Mouse (Mus musculus) forebrain, postnatal 0 days (tissue): Measurements from ENCODE around the gene Pramel7. TPM values are rescaled to one million over a fixed set of nuclear protein-coding genes. Genes with fewer than 3 reads are reported as not detected.

Source experiments
- ATAC-seq: fragments of 200-750 bp; cut with Nextera tagmentation; 2 replicates; pipeline ENCODE4 v1.8.0; 2017; ENCODE audit warnings: mild to moderate bottlenecking, moderate library complexity
- DNase-seq: peaks from one replicate; pipeline ENCODE4 v3.0.0-alpha.2; 2015
- H3K27ac ChIP-seq: fragments of 300-500 bp; sonication (generic); 2 replicates; pipeline ENCODE4 v1.5.1; 2014; ENCODE audit warnings: low read depth, mild to moderate bottlenecking, antibody characterized with exemption, low read length, moderate library complexity, mixed read lengths
- H3K27me3 ChIP-seq: fragments of 300-500 bp; sonication (generic); 2 replicates; pipeline ENCODE4 v1.6.1; 2014; ENCODE audit warnings: mild to moderate bottlenecking, low read length, mixed read lengths; ENCODE audit not compliant: insufficient read depth
- H3K36me3 ChIP-seq: fragments of 300-500 bp; sonication (generic); 2 replicates; pipeline ENCODE4 v1.6.1; 2014; ENCODE audit warnings: mild to moderate bottlenecking, moderate library complexity; ENCODE audit not compliant: insufficient read depth
- H3K4me1 ChIP-seq: fragments of 300-500 bp; sonication (generic); 2 replicates; pipeline ENCODE4 v1.6.1; 2014; ENCODE audit warnings: antibody characterized with exemption; ENCODE audit not compliant: insufficient read depth
- H3K4me2 ChIP-seq: fragments of 300-500 bp; sonication (generic); 2 replicates; pipeline ENCODE4 v1.6.1; 2014; ENCODE audit warnings: low read depth, mild to moderate bottlenecking, moderate library complexity
- H3K4me3 ChIP-seq: fragments of 300-500 bp; sonication (generic); 2 replicates; pipeline ENCODE4 v1.5.1; 2014; ENCODE audit warnings: low read depth, low read length, mixed read lengths
- H3K9ac ChIP-seq: fragments of 300-500 bp; sonication (generic); 2 replicates; pipeline ENCODE4 v1.6.1; 2014; ENCODE audit warnings: mild to moderate bottlenecking
- H3K9me3 ChIP-seq: fragments of 300-500 bp; sonication (generic); 2 replicates; pipeline ENCODE4 v1.6.1; 2016; ENCODE audit warnings: low read length
- CTCF ChIP-seq: sonication (generic); IDR thresholded peaks from 2 replicates; pipeline ENCODE4 v1.5.1; 2016; ENCODE audit warnings: antibody characterized with exemption, control low read depth, low read depth
- WGBS: fragments of 180-500 bp; shearing (Covaris S2); extraction: QIAGEN DNeasy Blood & Tissue Kit; methylation state at CpG from one replicate; pipeline ENCODE4 v1.1.7; 2014; 5-methylcytosine and 5-hydroxymethylcytosine counted together
- polyA plus RNA-seq: library from polyadenylated mRNA; unstranded; fragments of >200 nt; fragmentation: Nextera tagmentation; extraction: Ambion mirVana; gene quantifications from 2 replicates; pipeline ENCODE4 v1.2.1, GENCODE M21; 2015
- total RNA-seq: library from RNA; depleted of rRNA; stranded (reverse); fragments of >200 nt; gene quantifications from 2 replicates; pipeline ENCODE4 v1.2.3, GENCODE M21; 2014

Pramel7 gene
- total and polyA plus RNA-seq, 2 experiments from 2014 or later: not detected

DNA sequence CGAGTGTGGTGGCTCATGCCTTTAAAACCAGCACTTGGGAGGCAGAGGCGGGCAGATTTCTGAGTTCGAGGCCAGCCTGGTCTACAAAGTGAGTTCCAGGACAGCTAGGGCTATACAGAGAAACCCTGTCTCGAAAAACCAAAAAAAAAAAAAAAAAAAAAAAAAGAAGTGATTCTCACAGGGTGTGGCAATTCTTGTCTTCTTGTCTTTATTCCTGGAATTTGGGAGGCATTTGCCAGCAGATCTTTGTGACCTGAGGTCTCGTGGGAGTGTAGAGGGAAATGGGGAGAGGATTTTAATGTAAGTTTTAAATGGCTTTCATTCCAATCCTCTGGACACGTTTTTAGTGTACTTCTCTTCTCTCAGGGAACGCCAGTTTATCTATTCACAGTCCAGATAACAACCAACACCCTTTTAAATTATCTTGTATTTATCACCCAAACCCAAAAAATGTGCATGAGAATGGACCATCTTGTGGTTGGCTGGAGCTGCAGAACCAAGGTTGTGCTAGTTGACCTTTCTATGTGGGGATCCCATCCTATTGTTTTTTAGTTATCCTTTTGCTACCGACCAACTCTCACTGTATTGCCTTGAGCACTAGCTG lies 18.7 kb upstream of the Pramel7 start:
- Histone ChIP-seq H3K27me3 (no peaks in the 10 kb centered on the region), H3K9ac (no peak overlapping the region), H3K9me3 (no peaks in the 10 kb centered on the region), H3K4me1 (no peaks in the 10 kb centered on the region), H3K36me3 (no peaks in the 10 kb centered on the region), H3K27ac (no peak overlapping the region), H3K4me2 (no peak overlapping the region), H3K4me3 (no peak overlapping the region)
- TF ChIP-seq CTCF: no peak
- ATAC-seq (no peak), DNase-seq (no peak)
- 79% methylated on average over 7 of the region's 8 CpGs for WGBS

DNA sequence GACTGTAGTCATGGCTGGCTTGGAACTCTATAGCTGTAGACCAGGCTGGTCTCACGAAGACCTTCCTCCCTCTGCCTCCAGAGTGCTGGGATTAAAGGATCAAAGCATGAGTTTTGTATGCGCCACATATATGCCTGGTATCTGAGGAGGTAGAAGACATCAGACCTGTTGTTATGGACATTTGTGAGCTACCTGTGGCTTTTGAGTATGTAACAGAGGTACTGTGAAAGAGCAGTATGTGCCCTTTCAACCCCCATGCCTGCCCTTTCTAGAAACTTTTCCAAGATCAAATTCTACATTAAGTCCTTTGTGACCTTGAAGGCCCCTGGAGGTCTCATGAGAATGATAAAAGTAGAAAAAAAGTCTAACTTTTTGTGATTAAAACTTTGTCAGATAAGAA lies 18.2 kb upstream of the Pramel7 start:
- Histone ChIP-seq H3K4me3 (no peak overlapping the region), H3K4me2 (no peak overlapping the region), H3K27ac (no peak overlapping the region), H3K4me1 (no peaks in the 10 kb centered on the region), H3K27me3 (no peaks in the 10 kb centered on the region), H3K9me3 (no peaks in the 10 kb centered on the region), H3K9ac (no peak overlapping the region), H3K36me3 (no peaks in the 10 kb centered on the region)
- WGBS: 94% methylated on average over 2 of the region's 2 CpGs
- DNase-seq: no peak
- no peak for TF ChIP-seq CTCF
- ATAC-seq: no peak

DNA sequence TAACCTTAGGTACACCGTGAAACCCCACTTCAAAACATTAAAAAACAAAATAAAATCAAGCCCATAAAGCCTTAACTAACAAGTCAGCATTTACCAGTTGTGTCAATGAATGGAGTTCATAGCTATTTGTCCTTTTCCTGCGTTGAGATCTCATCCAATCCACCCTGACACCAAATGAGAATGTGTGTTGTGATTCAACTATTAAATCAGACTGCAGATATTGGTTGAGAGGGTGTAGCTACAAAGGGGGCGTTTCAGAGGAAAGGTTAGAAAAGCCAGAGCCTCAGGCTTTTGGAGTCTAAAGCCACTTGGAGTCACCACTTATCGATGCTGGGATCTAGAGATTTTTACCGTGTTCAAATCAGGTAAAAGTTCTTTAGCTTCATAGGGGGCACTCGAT lies 9.4 kb upstream of the Pramel7 start, which contains the start of gene Pramel6:
TSS of gene Pramel6 (plus strand) at position 301 of the 400 bp plus-strand sequence.
- H3K27me3 ChIP-seq: no peaks in the 10 kb centered on the region
- no peak within 1 kb of the TSS for H3K4me2 ChIP-seq
- DNase-seq: no peak
- H3K4me1 ChIP-seq: no peaks in the 10 kb centered on the region
- no peak for TF ChIP-seq CTCF
- ATAC-seq: no peak
- H3K9me3 ChIP-seq: 0 out of 2 replicates have a peak, but pooled peaks cover 3% of the 10 kb centered on the region
- H3K36me3 ChIP-seq: no peaks in the 10 kb centered on the region
- 91% methylated on average over 6 of the region's 6 CpGs for WGBS
- no peak within 1 kb of the TSS for H3K4me3 ChIP-seq
- no peak within 1 kb of the TSS for H3K9ac ChIP-seq
- H3K27ac ChIP-seq: no peak within 1 kb of the TSS

DNA sequence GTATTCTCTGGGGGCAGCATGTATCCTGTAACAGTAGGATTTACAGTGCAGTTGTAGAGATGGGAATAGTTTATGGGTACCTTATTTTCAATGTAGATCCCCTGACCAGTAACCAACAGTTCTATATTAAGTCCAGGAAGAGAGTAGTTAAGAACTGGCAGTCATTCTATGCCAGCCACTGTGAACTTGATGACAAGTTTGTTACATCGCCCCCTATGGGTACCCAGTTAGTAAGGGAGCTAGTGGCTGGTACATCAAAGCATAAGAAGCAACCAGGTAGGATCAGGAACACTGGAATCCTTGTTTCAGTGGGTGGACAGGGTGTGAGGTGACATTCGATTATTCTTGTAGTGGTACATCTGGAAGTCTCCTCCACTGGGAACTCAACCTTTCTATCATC lies 14.6 kb downstream of the Pramel7 start:
- H3K4me1 ChIP-seq: no peaks in the 10 kb centered on the region
- H3K9ac ChIP-seq: no peak overlapping the region
- H3K4me2 ChIP-seq: no peak overlapping the region
- no peak overlapping the region for H3K27ac ChIP-seq
- H3K4me3 ChIP-seq: no peak overlapping the region
- 86% methylated on average over 2 of the region's 2 CpGs for WGBS
- ATAC-seq (no peak), DNase-seq (no peak)
- no peaks in the 10 kb centered on the region for H3K27me3 ChIP-seq
- no peaks in the 10 kb centered on the region for H3K9me3 ChIP-seq
- no peak for TF ChIP-seq CTCF
- H3K36me3 ChIP-seq: no peaks in the 10 kb centered on the region

DNA sequence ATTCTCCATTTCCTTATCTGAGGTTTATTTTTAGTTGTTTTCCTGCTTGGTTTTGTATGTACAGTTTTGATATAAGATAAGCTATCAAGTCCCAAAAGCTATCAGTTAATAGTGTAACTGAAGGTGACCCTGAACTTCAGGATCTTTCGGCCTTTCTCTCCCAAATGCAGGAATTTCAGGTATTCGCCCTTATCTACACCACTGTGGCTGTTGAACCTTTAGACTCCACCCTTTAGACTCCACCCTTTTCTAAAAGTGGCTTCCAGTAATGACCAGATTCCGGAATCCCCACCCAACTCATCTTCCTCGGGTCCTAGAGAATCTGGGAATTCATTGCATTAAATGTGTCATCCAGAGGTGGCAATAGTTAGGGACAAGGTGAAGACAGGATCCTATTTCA lies 15.7 kb downstream of the Pramel7 start:
- TF ChIP-seq CTCF: no peak

DNA sequence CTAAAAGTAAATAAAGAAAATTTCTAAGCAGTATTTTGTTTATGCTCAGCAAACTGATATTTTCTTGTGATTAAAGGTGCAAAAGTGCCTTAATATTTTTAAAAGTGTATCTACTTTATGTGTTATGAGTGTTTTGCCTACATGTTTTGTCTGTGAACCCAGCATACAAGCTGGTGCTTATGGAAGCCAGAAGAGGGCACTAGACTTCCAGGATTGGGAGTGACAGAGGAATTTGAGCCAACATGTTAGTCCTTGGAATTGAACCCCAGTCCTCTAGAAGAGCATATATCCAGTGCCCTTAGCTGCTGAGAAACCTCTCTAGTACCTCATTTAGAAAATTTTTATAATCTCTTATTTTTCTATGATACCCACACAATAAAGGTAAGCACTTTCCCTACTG lies 16.7 kb downstream of the Pramel7 start:
- DNase-seq: no peak
- H3K36me3 ChIP-seq: no peaks in the 10 kb centered on the region
- no peaks in the 10 kb centered on the region for H3K9me3 ChIP-seq
- no peak overlapping the region for H3K27ac ChIP-seq
- H3K4me1 ChIP-seq: no peaks in the 10 kb centered on the region
- H3K4me2 ChIP-seq: no peak overlapping the region
- no peaks in the 10 kb centered on the region for H3K27me3 ChIP-seq
- H3K9ac ChIP-seq: no peak overlapping the region
- H3K4me3 ChIP-seq: no peak overlapping the region
- no peak for ATAC-seq
- TF ChIP-seq CTCF: no peak

More for the DNA sequence above, 15.7 kb downstream of the Pramel7 start:
- ATAC-seq: no peak
- Histone ChIP-seq H3K9me3 (no peaks in the 10 kb centered on the region), H3K4me2 (no peak overlapping the region), H3K27me3 (no peaks in the 10 kb centered on the region), H3K36me3 (no peaks in the 10 kb centered on the region), H3K4me3 (no peak overlapping the region), H3K9ac (no peak overlapping the region), H3K4me1 (no peaks in the 10 kb centered on the region), H3K27ac (no peak overlapping the region)
- no peak for DNase-seq
- WGBS: 84% methylated on average over 4 of the region's 4 CpGs

DNA sequence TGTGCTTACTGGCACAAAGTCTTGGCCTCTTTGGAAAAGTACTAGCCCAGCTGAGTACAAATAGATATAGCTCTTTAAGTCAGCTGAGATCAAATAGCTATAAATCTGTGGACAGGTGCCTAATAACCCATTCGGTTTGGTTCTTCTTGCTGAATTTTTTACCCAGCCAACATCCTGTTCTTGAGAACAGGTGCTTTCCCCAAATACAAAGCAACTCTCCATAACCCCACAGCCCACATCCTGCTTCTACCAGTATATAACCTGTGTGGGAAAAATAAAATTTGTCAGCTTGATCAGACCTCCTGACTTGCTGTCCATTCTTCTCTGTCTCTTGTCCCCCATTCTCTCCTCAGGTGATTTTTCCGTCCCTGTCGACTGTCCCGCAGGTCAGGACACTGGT lies 35.1 kb downstream of the Pramel7 start:
- Histone ChIP-seq H3K27me3 (no peaks in the 10 kb centered on the region), H3K27ac (no peak overlapping the region), H3K9me3 (no peaks in the 10 kb centered on the region), H3K36me3 (no peaks in the 10 kb centered on the region), H3K4me1 (no peaks in the 10 kb centered on the region), H3K4me2 (no peak overlapping the region), H3K4me3 (no peak overlapping the region), H3K9ac (no peak overlapping the region)
- no peak for TF ChIP-seq CTCF
- DNase-seq: no peak
- WGBS: 93% methylated on average over 4 of the region's 4 CpGs
- ATAC-seq: no peak
